Mouse (Mus musculus) MEL (cell line): ENCODE measurements at regions not wholly inside any gene's neighbourhood (a gene's known extent, or its start where the extent isn't known, plus 50 kb on each side); places are given as distances from the start of the nearest gene placed in this dataset.

Experiments
- DNase-seq: peaks from one replicate; pipeline ENCODE4 v3.0.0; 2011; ENCODE audit warnings: low read depth, low spot score
- H3K27ac ChIP-seq: 2 replicates; pipeline ENCODE4 v1.5.1; 2012; ENCODE audit warnings: low read depth, mild to moderate bottlenecking, control low read depth, low read length, moderate library complexity; ENCODE audit not compliant: control insufficient read depth
- H3K27me3 ChIP-seq, 2 experiments: fragments of 150-350 bp in 1 of 2; sonication (generic) in 1 of 2; 2 replicates each; pipeline ENCODE4 v1.6.1; 2012; ENCODE audit warnings: low read length in 2 of 2, mild to moderate bottlenecking in 2 of 2, improper control_type of control experiment in 1 of 2, moderate library complexity in 1 of 2; ENCODE audit not compliant: insufficient read depth in 2 of 2, control insufficient read depth in 1 of 2
- H3K36me3 ChIP-seq, 2 experiments: 2 replicates each; pipeline ENCODE4 v1.6.1; 2012 to 2014; ENCODE audit warnings: low read length in 2 of 2, improper control_type of control experiment in 1 of 2, inconsistent platforms in 1 of 2, mild to moderate bottlenecking in 1 of 2; ENCODE audit not compliant: insufficient read depth in 2 of 2, control insufficient read depth in 1 of 2
- H3K4me1 ChIP-seq, 2 experiments: fragments of 150-350 bp in 1 of 2; sonication (generic) in 1 of 2; 2 replicates each; pipeline ENCODE4 v1.6.1; 2012; ENCODE audit warnings: low read length in 2 of 2, improper control_type of control experiment in 1 of 2, mild to moderate bottlenecking in 1 of 2; ENCODE audit not compliant: insufficient read depth in 2 of 2, control insufficient read depth in 1 of 2
- H3K4me3 ChIP-seq, 2 experiments: fragments of 150-350 bp in 1 of 2; sonication (generic) in 1 of 2; 2 replicates each; pipeline ENCODE4 v1.5.1; 2012; ENCODE audit warnings: low read depth in 2 of 2, low read length in 2 of 2, mild to moderate bottlenecking in 2 of 2, moderate library complexity in 2 of 2, control low read depth in 1 of 2, improper control_type of control experiment in 1 of 2; ENCODE audit not compliant: control insufficient read depth in 1 of 2, insufficient read depth in 1 of 2
- H3K79me2 ChIP-seq: 2 replicates; pipeline ENCODE4 v1.6.1; 2012; ENCODE audit warnings: mild to moderate bottlenecking, low read length, moderate library complexity; ENCODE audit not compliant: control insufficient read depth, poor library complexity, insufficient read depth
- H3K9ac ChIP-seq: 2 replicates; pipeline ENCODE4 v1.6.1; 2012; ENCODE audit warnings: low read depth, mild to moderate bottlenecking, control low read depth, low read length, moderate library complexity; ENCODE audit not compliant: control insufficient read depth, poor library complexity, severe bottlenecking
- H3K9me3 ChIP-seq: fragments of 150-350 bp; sonication (generic); replicated peaks from 2 replicates; pipeline ENCODE4 v1.6.1; 2012; ENCODE audit warnings: mild to moderate bottlenecking, low read length, improper control_type of control experiment, moderate library complexity; ENCODE audit not compliant: insufficient read depth
- GABPA ChIP-seq: IDR thresholded peaks from 2 replicates; pipeline ENCODE4 v1.6.1; 2012; ENCODE audit warnings: low read depth, mild to moderate bottlenecking, inconsistent platforms, low read length, improper control_type of control experiment, moderate library complexity
- GATA1 ChIP-seq: IDR thresholded peaks from 2 replicates; pipeline ENCODE4 v1.6.1; 2011; ENCODE audit warnings: low read depth, low read length, improper control_type of control experiment
- KAT2A ChIP-seq: conservative IDR thresholded peaks from 2 replicates; pipeline ENCODE4 v1.6.1; 2012; ENCODE audit warnings: low read depth, low read length, improper control_type of control experiment, inconsistent platforms
- MAX ChIP-seq: IDR thresholded peaks from 2 replicates; pipeline ENCODE4 v1.6.1; 2011; ENCODE audit warnings: low read length, improper control_type of control experiment
- MAZ ChIP-seq: IDR thresholded peaks from 2 replicates; pipeline ENCODE4 v1.6.1; 2012; ENCODE audit warnings: low read depth, mild to moderate bottlenecking, inconsistent platforms, low read length, improper control_type of control experiment
- MEF2A ChIP-seq: IDR thresholded peaks from 2 replicates; pipeline ENCODE4 v1.6.1; 2014; ENCODE audit warnings: low read depth, mild to moderate bottlenecking, inconsistent platforms, low read length, improper control_type of control experiment; ENCODE audit not compliant: poor library complexity, insufficient replicate concordance, severe bottlenecking; ENCODE audit errors: extremely low read depth
- MYC ChIP-seq: IDR thresholded peaks from 2 replicates; pipeline ENCODE4 v1.6.1; 2011; ENCODE audit warnings: low read depth, mild to moderate bottlenecking, low read length, improper control_type of control experiment, moderate library complexity
- POLR2A ChIP-seq, 2 experiments: IDR thresholded peaks; 2 replicates each; pipeline ENCODE4 v1.6.1; 2011 to 2012; ENCODE audit warnings: low read length in 2 of 2, mild to moderate bottlenecking in 2 of 2, control low read depth in 1 of 2, improper control_type of control experiment in 1 of 2, low read depth in 1 of 2, moderate library complexity in 1 of 2; ENCODE audit not compliant: control insufficient read depth in 1 of 2, insufficient read depth in 1 of 2, poor library complexity in 1 of 2
- RCOR1 ChIP-seq: IDR thresholded peaks from 2 replicates; pipeline ENCODE4 v1.6.1; 2012; ENCODE audit warnings: low read depth, mild to moderate bottlenecking, inconsistent platforms, low read length, improper control_type of control experiment
- UBTF ChIP-seq: IDR thresholded peaks from 2 replicates; pipeline ENCODE4 v1.6.1; 2012; ENCODE audit warnings: low read depth, mild to moderate bottlenecking, inconsistent platforms, low read length, improper control_type of control experiment, moderate library complexity, borderline replicate concordance; ENCODE audit not compliant: insufficient read depth
- USF1 ChIP-seq: IDR thresholded peaks from 2 replicates; pipeline ENCODE4 v1.6.1; 2014; ENCODE audit warnings: low read depth, mild to moderate bottlenecking, inconsistent platforms, low read length, improper control_type of control experiment, moderate library complexity
- USF2 ChIP-seq, 2 experiments: IDR thresholded peaks; 2 replicates each; pipeline ENCODE4 v1.6.1; 2011 to 2012; ENCODE audit warnings: improper control_type of control experiment in 2 of 2, low read length in 2 of 2, borderline replicate concordance in 1 of 2, inconsistent platforms in 1 of 2, low read depth in 1 of 2, mild to moderate bottlenecking in 1 of 2; ENCODE audit not compliant: insufficient read depth in 1 of 2
- ZC3H11A ChIP-seq: IDR thresholded peaks from 2 replicates; pipeline ENCODE4 v1.6.1; 2012; ENCODE audit warnings: low read depth, mild to moderate bottlenecking, inconsistent platforms, low read length, improper control_type of control experiment
- ZKSCAN1 ChIP-seq: IDR thresholded peaks from 2 replicates; pipeline ENCODE4 v1.6.1; 2012; ENCODE audit warnings: low read depth, mild to moderate bottlenecking, inconsistent platforms, low read length, improper control_type of control experiment, moderate library complexity

DNA sequence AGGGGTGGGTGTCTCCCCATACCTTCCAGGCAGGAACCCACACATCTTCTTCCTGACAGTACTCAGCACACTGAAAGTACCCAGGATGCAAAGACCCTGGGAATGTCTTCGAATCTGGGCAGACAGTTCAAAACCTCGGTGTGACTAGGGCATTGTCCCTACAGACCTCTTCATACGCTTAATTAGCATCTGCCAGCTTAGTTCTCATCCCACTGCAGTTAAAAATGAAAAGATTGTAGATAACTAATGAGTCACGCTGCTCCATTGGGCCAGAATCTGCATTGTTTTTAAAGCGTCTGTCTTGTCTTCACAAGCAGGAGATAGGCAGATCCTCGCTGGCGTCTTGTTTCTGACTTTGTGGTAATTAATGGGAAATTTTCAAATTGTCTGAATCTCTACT lies 159.6 kb upstream of the Arid1b start:
- Histone ChIP-seq H3K9ac (no peak overlapping the region), H3K9me3 (no peaks in the 10 kb centered on the region), H3K27ac (no peak overlapping the region), H3K36me3 (no peaks in the 10 kb centered on the region), H3K4me3 (no peak overlapping the region), H3K79me2 (no peaks in the 10 kb centered on the region), H3K4me1 (no peaks in the 10 kb centered on the region), H3K27me3 (peaks cover 3% of the 10 kb centered on the region in 2 experiments; a peak in 2 of 4 replicates)
- TF ChIP-seq MEF2A (no peak), GABPA (no peak), UBTF (no peak), POLR2A (IDR thresholded peaks at IDR 0.05; ENCODE audit: control insufficient read depth in 1 of 2, insufficient read depth in 1 of 2, low read depth in 1 of 2, low read length in 2 of 2, poor library complexity in 1 of 2) (no peak), ZKSCAN1 (no peak), MAZ (no peak)
- no peak for DNase-seq

- Histone ChIP-seq H3K27me3 (peaks cover 3% of the 10 kb centered on the region in 2 experiments; a peak in 2 of 4 replicates), H3K9ac (no peak overlapping the region), H3K4me3 (no peak overlapping the region)
- no peak for TF ChIP-seq MEF2A
- no peak for TF ChIP-seq MAZ
- TF ChIP-seq GABPA, result no peak
- TF ChIP-seq ZKSCAN1, result no peak
- no peak for TF ChIP-seq ZC3H11A
- TF ChIP-seq MAX, result no peak
- no peak for TF ChIP-seq GATA1
- no peak for TF ChIP-seq MYC
- no peak for TF ChIP-seq KAT2A
- TF ChIP-seq USF1, result no peak
- TF ChIP-seq USF2 (IDR thresholded peaks at IDR 0.05; ENCODE audit: borderline replicate concordance in 1 of 2, insufficient read depth in 1 of 2, low read depth in 1 of 2, low read length in 2 of 2), result no peak
- TF ChIP-seq RCOR1, result no peak
- TF ChIP-seq, all 39 proteins: peak for 0
- Histone ChIP-seq H3K4me1 (no peaks in the 10 kb centered on the region), H3K27ac (no peak overlapping the region), H3K36me3 (no peaks in the 10 kb centered on the region), H3K79me2 (no peaks in the 10 kb centered on the region), H3K9me3 (no peaks in the 10 kb centered on the region)
- no peak for DNase-seq
These were observed 158.9 kb upstream of the Arid1b start for GRCm38 (mm10) chr17:4835065-4835705.
